Mouse (Mus musculus) olfactory bulb, adult 2 months (tissue): ENCODE results near the gene Kcnj2. TPM values are rescaled to one million over a fixed set of nuclear protein-coding genes. Genes with fewer than 3 reads are reported as not detected.

Experiments
- H3K27ac ChIP-seq: fragments of 200-500 bp; 2 replicates; pipeline ENCODE4 v1.5.1; 2012; ENCODE audit warnings: low read depth, low read length; ENCODE audit not compliant: insufficient read depth
- H3K4me1 ChIP-seq: fragments of 200-500 bp; 2 replicates; pipeline ENCODE4 v1.6.1; 2012; ENCODE audit warnings: low read length; ENCODE audit not compliant: control insufficient read depth, insufficient read depth
- H3K4me3 ChIP-seq: fragments of 200-500 bp; 2 replicates; pipeline ENCODE4 v1.5.1; 2012; ENCODE audit warnings: mild to moderate bottlenecking, low read depth, low read length, moderate library complexity; ENCODE audit not compliant: insufficient read depth
- CTCF ChIP-seq: fragments of 200-500 bp; IDR thresholded peaks from 2 replicates; pipeline ENCODE4 v1.5.1; 2012; ENCODE audit warnings: low read depth, mild to moderate bottlenecking, low read length, moderate library complexity; ENCODE audit not compliant: insufficient read depth
- POLR2A ChIP-seq: fragments of 200-500 bp; IDR thresholded peaks from 2 replicates; pipeline ENCODE4 v1.6.1; 2012; ENCODE audit warnings: mild to moderate bottlenecking, low read depth, low read length, moderate library complexity; ENCODE audit not compliant: insufficient read depth
- WGBS: fragments of 180-500 bp; shearing (Covaris S2); methylation state at CpG from one replicate; pipeline ENCODE4 v1.1.7; 2018; 5-methylcytosine and 5-hydroxymethylcytosine counted together
- polyA plus RNA-seq: library from polyadenylated mRNA; stranded (reverse); fragments of >200 nt; gene quantifications from 2 replicates; pipeline ENCODE4 v1.2.4, GENCODE M21; 2012; ENCODE audit warnings: low replicate concordance; ENCODE audit not compliant: missing spikeins, insufficient read depth, insufficient read length

Gene Kcnj2
- polyA plus RNA-seq, 1 experiment: not detected

GRCm38 (mm10) chr11:111121514-111121913 is 55.5 kb downstream of the Kcnj2 start:
- H3K4me1 ChIP-seq: no peaks in the 10 kb centered on the region

GRCm38 (mm10) chr11:111123324-111123723 is 57.4 kb downstream of the Kcnj2 start:
- H3K4me1 ChIP-seq: no peaks in the 10 kb centered on the region
- WGBS: 85% methylated on average over 4 of the region's 4 CpGs

More at GRCm38 (mm10) chr11:111121514-111121913, 55.5 kb downstream of the Kcnj2 start:
- 72% methylated on average over 9 of the region's 9 CpGs for WGBS
- no peak overlapping the region for H3K4me3 ChIP-seq
- TF ChIP-seq CTCF (no peak), POLR2A (no peak)
- no peak overlapping the region for H3K27ac ChIP-seq

GRCm38 (mm10) chr11:111125963-111126362 is 60.0 kb downstream of the Kcnj2 start:
- H3K27ac ChIP-seq: no peak overlapping the region
- WGBS: 95% methylated on average over 5 of the region's 5 CpGs
- H3K4me3 ChIP-seq: no peak overlapping the region
- no peaks in the 10 kb centered on the region for H3K4me1 ChIP-seq
- TF ChIP-seq POLR2A (no peak), CTCF (no peak)

More at GRCm38 (mm10) chr11:111123324-111123723, 57.4 kb downstream of the Kcnj2 start:
- Histone ChIP-seq H3K27ac (no peak overlapping the region), H3K4me3 (no peak overlapping the region)
- TF ChIP-seq CTCF (no peak), POLR2A (no peak)

Other genes with a start within 250 kb of the Kcnj2 start
- not detected in 2 replicates for gene Kcnj16, start 98.1 kb upstream of the Kcnj2 start, polyA plus RNA-seq